Mouse (Mus musculus): ENCODE results near the gene St5. TPM values are rescaled to one million over a fixed set of nuclear protein-coding genes. Genes with fewer than 3 reads are reported as not detected.
A peak's percentile ranks its signal among the peaks of the same experiment; 100 is the strongest.

Gene St5
- total RNA-seq, 2 experiments from 2014 or later = 49.0 to 53.9 TPM

DNA sequence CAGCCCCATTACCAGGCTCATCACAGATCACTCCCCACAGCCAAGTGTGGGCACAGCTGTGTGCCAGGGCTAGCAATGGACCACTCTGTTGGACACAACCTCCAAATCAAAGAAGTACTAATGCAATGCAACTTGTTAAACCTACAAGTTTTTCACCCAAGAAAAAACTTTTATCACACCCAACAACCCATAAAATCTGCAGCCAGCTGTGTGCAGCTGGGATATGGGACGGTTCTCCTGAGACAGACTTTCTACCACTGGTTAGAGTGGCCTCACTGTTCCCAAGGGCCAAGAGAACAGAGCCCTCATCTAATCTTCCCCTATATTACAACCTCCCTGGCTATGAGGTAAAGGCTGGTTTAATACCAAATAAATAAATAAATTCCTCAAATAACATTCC is 118.9 kb downstream of the St5 start:
- no peak overlapping the region for H3K27ac ChIP-seq
- DNase-seq (ENCODE audit: low spot score in 2 of 2) = no peak
- no peak for TF ChIP-seq CTCF (conservative IDR thresholded peaks at IDR 0.05)
- no peak overlapping the region for H3K4me3 ChIP-seq

DNA sequence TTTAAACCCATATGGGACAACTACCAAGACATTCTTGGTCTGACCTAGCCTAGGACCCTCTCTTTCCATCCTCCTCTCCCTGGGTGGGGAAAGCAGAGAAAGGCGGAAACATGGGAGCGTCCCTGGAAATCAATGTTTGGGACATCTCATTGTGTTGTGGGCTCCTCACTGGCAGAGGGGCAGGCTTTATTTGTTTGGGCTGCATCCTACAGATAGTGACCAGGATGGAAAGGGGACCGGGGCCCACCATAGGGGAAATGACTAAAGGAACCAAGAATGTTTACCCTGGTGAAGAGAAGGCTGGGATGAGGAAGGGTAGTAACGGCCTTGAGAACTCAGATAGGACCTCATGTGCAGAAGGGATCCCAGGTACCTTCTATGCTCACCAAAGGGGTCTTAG is 122.9 kb downstream of the St5 start:
- no peak for TF ChIP-seq CTCF (conservative IDR thresholded peaks at IDR 0.05)
- Histone ChIP-seq H3K4me3 (no peak overlapping the region), H3K27ac (no peak overlapping the region)
- DNase-seq (ENCODE audit: low spot score in 2 of 2) = no peak

DNA sequence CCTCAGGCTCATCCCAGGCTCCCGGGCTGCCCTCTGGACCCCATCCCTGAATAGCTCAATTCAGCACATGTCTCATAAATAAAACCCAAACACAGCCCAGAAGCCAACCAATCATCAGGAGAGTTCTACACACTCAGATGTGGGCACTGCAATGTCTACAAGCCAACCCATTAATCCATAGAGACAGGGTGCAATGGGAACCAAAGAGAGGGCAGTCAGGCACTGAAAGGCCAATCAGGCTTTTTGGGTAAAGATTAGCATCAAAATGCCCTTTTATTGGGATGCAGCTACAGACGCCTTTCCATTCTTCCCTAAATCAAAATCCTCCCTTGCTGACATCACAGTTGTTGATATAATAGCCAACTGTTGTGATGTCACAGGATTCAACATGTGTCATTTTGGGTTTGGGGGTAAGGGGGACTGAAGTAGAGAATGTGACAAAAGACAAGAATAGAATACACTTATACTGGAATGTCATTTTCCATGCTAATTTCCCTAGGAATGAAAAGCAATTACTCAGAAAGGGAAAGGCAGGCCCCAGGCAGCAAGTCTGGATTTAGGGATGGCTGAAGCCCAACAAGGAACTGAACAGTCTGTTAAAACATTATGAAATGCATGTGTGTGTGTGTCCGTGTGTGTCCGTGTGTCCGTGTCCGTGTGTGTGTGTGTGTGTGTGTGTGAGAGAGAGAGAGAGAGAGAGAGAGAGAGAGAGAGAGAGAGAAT is 123.7 kb downstream of the St5 start:
- no peak for TF ChIP-seq CTCF (conservative IDR thresholded peaks at IDR 0.05)
- H3K27ac ChIP-seq = peak overlapping the region; percentile 46; the same call in 1 of the 2 replicates
- no peak overlapping the region for H3K4me3 ChIP-seq
- no peak for DNase-seq (ENCODE audit: low spot score in 2 of 2)

DNA sequence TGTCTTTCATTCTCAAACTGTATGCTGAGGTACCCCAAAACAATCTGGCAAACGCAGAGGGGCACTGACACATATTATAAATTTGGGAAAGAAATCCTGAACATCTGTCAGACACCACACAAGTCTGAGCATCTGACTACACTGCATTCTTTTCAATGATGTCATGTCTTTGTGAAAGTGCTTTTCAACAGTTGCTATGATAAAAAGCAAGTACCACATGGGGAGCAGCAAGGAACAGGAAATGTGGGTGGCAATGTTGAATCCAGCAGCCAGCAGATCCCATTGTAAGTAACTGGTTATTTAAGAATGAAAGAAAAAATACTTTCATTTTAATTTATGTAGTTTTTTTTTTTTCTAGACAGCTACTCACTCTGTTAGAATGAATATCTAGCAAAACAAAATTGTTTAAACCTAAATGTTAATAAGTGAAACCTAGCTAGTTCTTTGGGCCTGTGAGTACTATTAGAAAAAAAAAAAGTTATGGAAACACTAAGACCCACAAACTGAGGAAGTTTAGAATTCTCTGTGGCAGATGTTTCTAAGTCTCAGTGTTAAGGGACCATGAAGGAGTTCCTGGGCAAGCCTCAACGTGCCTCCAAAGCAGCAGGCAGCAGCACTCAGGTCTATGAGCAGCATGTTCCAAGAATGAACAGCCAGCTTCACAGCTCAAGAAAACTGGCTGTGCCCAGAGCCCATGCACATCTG is 124.4 kb downstream of the St5 start:
- peak overlapping the region; percentile 46; the same call in 1 of the 2 replicates for H3K27ac ChIP-seq

DNA sequence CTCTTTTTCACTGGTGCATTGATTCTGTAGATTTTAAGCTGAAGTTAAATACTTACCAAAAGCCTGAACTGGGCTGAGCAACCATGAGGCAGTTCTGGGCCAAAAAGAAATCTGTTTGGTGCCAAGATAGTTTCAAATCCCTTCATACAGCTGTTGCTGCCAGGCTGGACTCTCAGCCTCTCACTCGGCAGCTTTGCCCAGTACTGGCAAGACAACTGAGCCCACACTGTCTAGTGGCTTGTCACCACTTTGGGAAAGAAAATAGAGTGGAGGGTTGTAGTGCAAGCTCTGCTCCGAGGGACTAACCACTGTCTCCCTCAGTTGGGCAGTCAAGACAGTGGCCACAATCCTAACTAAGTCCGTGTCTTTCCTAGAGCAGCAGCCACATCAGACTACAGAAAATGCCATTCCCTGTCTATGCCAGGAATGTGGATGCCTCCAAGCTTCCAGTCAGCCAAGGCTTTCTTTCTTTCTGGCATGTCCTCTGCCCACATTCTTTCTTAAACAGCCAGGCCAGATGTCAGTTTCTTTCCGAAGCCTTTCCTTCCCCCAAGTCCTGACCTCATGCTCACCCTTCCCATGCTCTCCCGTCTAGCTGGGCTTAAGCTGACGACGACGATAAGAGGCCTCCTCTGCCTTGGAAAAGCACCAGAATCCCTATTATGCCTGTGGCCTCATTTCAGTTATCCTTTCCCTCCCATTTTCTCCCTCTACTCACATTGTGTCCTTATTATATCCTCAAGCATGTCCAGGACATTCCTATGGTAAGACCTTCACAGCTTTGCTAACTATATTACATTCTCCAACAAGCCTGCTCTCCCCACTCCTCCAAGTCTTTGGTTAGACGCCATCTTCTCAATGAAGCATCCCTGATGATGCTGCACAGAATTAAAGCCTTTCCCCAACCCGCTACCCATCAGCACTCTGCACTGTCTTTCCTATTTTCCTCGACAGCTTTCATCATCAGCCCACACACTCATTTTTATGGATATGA is 126.8 kb downstream of the St5 start:
- no peak for TF ChIP-seq CTCF (conservative IDR thresholded peaks at IDR 0.05)
- H3K4me3 ChIP-seq = no peak overlapping the region
- H3K27ac ChIP-seq = peak overlapping the region; percentile 59
- peak in 1 of 2 experiments; percentile 25 for DNase-seq (ENCODE audit: low spot score in 2 of 2)

More for the DNA sequence above, 124.4 kb downstream of the St5 start:
- TF ChIP-seq CTCF (conservative IDR thresholded peaks at IDR 0.05) = no peak
- H3K4me3 ChIP-seq = no peak overlapping the region
- peak in 1 of 2 experiments; percentile 57 for DNase-seq (ENCODE audit: low spot score in 2 of 2)

DNA sequence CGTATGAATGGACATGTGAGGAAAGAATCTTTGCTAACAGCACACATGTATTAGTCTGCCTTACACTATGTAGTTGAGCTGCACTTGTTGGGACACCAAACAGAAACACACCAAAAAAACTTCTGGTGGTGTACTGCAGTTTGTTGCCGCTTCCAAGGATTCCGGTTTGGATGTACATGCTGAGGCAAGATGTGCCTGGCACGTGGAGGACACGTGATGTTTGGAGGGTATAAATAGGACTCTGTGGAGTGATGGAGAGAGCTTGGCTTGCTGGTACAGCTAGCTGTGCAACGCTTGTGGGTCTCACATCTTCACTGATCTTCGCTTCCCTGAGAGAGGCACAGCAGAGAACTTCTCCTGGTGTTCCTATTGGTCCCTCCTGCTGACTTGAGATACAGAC is 129.2 kb downstream of the St5 start:
- no peak overlapping the region for H3K4me3 ChIP-seq
- H3K27ac ChIP-seq = no peak overlapping the region
- TF ChIP-seq CTCF (conservative IDR thresholded peaks at IDR 0.05) = no peak
- DNase-seq (ENCODE audit: low spot score in 2 of 2) = no peak

DNA sequence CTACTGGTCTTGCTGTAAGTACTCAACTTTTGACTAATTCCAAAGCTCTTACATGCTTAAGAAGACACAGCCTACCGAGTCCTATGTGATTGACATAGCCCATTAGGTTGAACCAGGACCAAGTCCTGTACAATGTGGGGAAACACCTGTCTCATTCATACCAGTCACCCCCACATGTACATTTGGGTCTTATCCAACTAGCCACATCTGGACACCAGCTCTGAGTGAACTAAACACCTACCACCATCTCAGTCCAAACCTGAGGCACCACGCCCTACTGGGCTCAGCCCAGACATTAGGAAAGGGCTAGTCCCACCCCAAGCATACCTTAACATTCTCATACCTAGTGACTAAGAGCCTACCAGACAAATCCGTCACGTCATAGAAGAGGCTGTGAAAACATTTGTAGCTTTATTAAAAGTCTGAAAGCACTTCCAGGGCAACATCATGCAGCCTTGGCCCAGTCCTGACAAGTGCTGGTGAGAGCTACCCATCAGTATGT is 135.0 kb downstream of the St5 start:
- no peak for DNase-seq (ENCODE audit: low spot score in 2 of 2)
- H3K4me3 ChIP-seq = no peak overlapping the region
- no peak overlapping the region for H3K27ac ChIP-seq
- TF ChIP-seq CTCF (conservative IDR thresholded peaks at IDR 0.05) = no peak

DNA sequence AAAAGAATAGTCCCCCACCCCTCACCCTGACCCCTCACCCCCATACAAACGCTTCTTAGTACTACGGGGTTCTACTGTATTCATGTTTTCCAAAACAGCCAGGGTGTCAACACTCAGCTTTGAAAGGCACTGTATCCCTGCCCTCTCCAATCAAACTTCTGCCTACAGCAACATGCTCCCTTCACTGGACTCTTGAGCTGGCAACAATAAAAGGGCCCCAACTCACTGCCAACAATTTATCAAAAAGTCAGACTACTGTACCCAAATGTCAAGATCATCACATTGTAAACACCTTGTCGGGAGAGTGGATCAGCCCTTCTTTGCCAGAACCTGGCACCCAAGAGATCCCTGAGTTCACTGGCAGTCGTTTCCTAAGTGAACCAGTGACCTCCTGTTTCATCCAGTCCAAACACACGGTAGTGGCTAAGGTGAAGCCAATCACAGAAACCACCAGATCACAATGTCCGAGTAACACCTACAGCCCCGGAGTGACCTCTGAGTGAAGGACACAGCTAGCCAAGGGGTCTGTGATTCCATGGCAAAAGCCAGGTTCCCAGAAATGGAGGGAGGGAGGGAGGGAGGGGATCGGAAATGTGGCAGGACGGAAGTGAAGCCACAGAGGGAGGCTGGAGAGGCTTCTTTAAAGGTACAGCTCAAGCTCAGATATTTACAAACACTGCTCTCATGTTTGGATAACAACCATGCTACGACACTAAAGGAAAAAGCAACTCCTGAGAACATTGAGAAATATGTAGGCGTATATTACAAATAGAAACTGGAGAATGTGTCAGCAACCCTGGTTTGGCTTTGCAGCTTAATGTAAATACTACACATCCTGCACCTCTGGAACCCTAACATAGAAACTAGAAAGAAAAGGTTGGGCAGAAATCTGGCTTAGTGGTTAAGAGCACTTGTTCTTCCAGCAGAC is 136.3 kb downstream of the St5 start:
- H3K27ac ChIP-seq = no peak overlapping the region
- no peak overlapping the region for H3K4me3 ChIP-seq
- no peak for DNase-seq (ENCODE audit: low spot score in 2 of 2)
- TF ChIP-seq CTCF (conservative IDR thresholded peaks at IDR 0.05) = no peak

DNA sequence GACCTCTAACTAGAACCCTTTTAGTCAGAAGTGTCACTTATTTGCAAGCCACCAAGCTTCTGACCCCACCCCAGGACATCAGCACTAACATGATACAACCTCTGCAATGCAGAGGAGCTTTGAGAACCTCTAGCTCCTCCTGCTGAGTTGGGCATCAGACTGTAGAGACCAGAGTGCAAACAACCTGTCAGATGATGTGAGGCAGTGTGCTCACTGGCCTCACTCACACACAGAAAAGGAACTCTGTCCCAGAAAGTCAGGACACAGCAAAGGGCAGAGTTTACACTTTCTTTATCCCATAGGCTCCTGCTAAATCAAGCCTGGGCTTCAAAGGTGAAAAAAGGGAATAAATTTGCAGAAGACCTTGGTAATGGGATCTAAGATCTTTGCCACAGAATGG is 137.1 kb downstream of the St5 start:
- no peak for TF ChIP-seq CTCF (conservative IDR thresholded peaks at IDR 0.05)
- no peak overlapping the region for H3K27ac ChIP-seq
- no peak for DNase-seq (ENCODE audit: low spot score in 2 of 2)
- no peak overlapping the region for H3K4me3 ChIP-seq

DNA sequence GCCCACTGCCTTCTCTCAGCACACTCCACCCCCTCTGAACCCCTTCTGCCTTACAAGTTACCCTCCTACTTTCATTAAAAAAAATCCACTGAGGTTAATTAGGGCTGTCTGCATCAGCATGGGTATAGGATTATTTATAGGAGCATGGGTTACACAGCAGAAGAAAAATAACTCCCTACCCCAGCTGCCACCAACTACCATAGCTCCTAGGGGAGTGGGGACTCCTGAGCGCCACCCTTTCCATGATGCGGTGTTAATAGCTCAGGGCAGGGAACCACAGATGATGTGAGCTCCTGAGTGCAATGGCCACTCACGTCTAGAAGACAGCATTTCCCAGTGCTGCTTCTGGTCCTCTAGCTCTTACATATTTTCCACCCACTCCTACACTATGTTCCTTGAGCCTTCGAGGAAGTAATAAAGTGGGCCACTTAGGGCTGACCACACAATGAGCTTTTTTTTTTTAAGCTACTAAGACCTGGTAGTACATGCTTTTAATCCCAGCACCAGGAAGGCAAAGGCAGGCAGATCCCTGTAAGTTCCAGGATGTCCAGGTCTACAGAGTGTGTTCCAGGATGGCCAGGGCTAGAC is 139.5 kb downstream of the St5 start:
- DNase-seq (ENCODE audit: low spot score in 2 of 2) = no peak
- H3K4me3 ChIP-seq = no peak overlapping the region
- H3K27ac ChIP-seq = no peak overlapping the region
- no peak for TF ChIP-seq CTCF (conservative IDR thresholded peaks at IDR 0.05)

DNA sequence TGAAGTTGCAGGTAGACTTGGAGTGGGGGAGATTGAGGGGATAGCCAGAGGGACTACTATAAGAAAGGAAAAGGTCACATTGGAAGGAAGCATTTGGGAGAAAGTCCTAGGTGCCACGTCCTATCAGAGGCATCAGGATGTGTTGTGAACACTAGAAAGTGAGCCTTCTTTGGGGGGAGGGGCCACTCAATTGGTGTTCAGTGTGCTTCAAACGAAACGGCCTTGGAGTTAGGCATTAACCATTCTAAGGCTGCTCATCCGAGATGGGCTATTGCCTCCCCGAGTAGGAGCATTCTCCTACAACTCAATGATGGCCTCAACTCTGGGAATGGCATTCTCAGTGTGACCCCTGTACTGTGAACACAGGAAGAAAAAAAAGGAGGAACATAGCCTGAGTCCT is 140.7 kb downstream of the St5 start:
- DNase-seq (ENCODE audit: low spot score in 2 of 2) = no peak
- no peak for TF ChIP-seq CTCF (conservative IDR thresholded peaks at IDR 0.05)
- Histone ChIP-seq H3K4me3 (no peak overlapping the region), H3K27ac (peak overlapping the region; percentile 71; the same call in 1 of the 2 replicates)
